Mouse (Mus musculus): ENCODE results near the gene Ntpcr.

- TF ChIP-seq MXI1 (IDR thresholded peaks at IDR 0.05; ENCODE audit: low read depth, low read length) (no peak), CTCF (IDR thresholded peaks at IDR 0.05 in 2 of 3, conservative IDR thresholded peaks at IDR 0.05 in 1 of 3; ENCODE audit: control insufficient read depth in 1 of 3, insufficient read depth in 1 of 3, low read depth in 2 of 3, low read length in 3 of 3, poor library complexity in 1 of 3, severe bottlenecking in 1 of 3) (no peak), POLR2AphosphoS2 (IDR thresholded peaks at IDR 0.05; ENCODE audit: low read length) (no peak)
These were observed 26.8 kb upstream of the Ntpcr start for GRCm38 (mm10) chr8:125702868-125703473.

Measured in MEL (cell line).